Mouse (Mus musculus) kidney, adult 2 months (tissue): ENCODE measurements at regions not wholly inside any gene's neighbourhood (a gene's known extent, or its start where the extent isn't known, plus 50 kb on each side); places are given as distances from the start of the nearest gene placed in this dataset.

Experiments
- DNase-seq: peaks from one replicate; pipeline ENCODE4 v3.0.0; 2021
- H3K27ac ChIP-seq: fragments of 200-500 bp; 2 replicates; pipeline ENCODE4 v1.5.1; 2012; ENCODE audit warnings: low read depth, low read length, control low read depth, inconsistent platforms; ENCODE audit not compliant: insufficient read depth
- H3K27me3 ChIP-seq: fragments of 200-500 bp; replicated peaks from 2 replicates; pipeline ENCODE4 v1.6.1; 2012; ENCODE audit warnings: mild to moderate bottlenecking, moderate library complexity, low read length, inconsistent platforms; ENCODE audit not compliant: control insufficient read depth, insufficient read depth
- H3K36me3 ChIP-seq: fragments of 200-500 bp; 2 replicates; pipeline ENCODE4 v1.6.1; 2012; ENCODE audit warnings: mild to moderate bottlenecking, moderate library complexity, low read length, inconsistent platforms; ENCODE audit not compliant: control insufficient read depth, insufficient read depth
- H3K4me1 ChIP-seq: fragments of 200-500 bp; 2 replicates; pipeline ENCODE4 v1.6.1; 2011; ENCODE audit warnings: low read length; ENCODE audit not compliant: control insufficient read depth, insufficient read depth
- H3K4me3 ChIP-seq: fragments of 200-500 bp; 2 replicates; pipeline ENCODE4 v1.5.1; 2011; ENCODE audit warnings: mild to moderate bottlenecking, low read depth, low read length, control low read depth; ENCODE audit not compliant: insufficient read depth
- CTCF ChIP-seq: fragments of 200-500 bp; conservative IDR thresholded peaks from 2 replicates; pipeline ENCODE4 v1.5.1; 2011; ENCODE audit warnings: low read depth, mild to moderate bottlenecking, control low read depth, low read length, moderate library complexity, mixed read lengths; ENCODE audit not compliant: insufficient read depth, insufficient read length
- POLR2A ChIP-seq: fragments of 200-500 bp; IDR thresholded peaks from one replicate; pipeline ENCODE4 v1.6.1; 2011; ENCODE audit warnings: low read depth, low read length, control low read depth
- WGBS: fragments of 180-500 bp; shearing (Covaris S2); methylation state at CpG from one replicate; pipeline ENCODE4 v1.1.7; 2018; 5-methylcytosine and 5-hydroxymethylcytosine counted together

DNA sequence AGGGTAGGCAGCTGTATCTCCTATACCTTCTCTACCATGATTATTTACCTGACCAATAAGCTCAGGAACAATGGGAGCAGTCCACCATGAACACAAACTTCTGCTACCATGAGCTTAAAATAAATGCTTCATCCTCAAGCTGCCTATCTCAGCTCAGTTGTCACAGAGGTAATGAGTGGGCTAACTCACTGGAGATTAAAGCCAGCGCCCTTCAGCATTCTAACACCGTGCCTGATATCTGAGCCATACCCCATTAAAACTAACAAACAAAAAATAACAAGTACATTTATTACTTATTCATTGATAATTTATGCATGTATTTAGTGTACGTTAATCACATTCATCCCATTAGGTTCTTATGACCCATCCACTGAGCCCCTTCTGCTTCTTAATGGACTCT is 128.6 kb downstream of the Klf5 start:
- Histone ChIP-seq H3K4me1 (no peaks in the 10 kb centered on the region), H3K27ac (no peak overlapping the region), H3K27me3 (no peaks in the 10 kb centered on the region), H3K36me3 (no peaks in the 10 kb centered on the region), H3K4me3 (no peak overlapping the region)
- no peak for DNase-seq
- TF ChIP-seq POLR2A (no peak), CTCF (no peak)
- 87% methylated on average over 3 of the region's 3 CpGs for WGBS

DNA sequence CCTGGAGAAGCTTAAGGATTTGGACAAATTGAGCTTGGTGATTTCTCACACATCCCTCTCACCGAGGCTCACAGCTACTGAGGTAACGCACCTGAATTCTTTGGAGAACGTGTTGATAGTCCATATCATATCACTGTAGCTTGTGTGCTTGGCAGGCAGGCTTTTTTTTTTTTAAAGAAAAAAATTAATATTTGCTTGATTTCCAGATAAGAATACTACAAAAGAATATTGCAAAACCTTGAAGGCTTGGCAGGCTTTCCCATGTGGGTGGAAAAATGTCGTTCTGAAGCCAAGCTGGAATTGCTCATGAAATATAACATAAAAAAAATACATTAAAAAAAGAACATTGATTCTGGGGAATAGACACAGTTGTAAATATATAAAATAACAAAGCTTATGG is 131.8 kb downstream of the Klf5 start:
- H3K27me3 ChIP-seq = no peaks in the 10 kb centered on the region
- H3K4me3 ChIP-seq = no peak overlapping the region
- no peaks in the 10 kb centered on the region for H3K36me3 ChIP-seq
- no peak for DNase-seq
- no peak overlapping the region for H3K27ac ChIP-seq
- 83% methylated on average over 4 of the region's 4 CpGs for WGBS
- H3K4me1 ChIP-seq = peaks cover 6% of the 10 kb centered on the region; the same call in 1 of the 2 replicates
- TF ChIP-seq CTCF (no peak), POLR2A (no peak)

DNA sequence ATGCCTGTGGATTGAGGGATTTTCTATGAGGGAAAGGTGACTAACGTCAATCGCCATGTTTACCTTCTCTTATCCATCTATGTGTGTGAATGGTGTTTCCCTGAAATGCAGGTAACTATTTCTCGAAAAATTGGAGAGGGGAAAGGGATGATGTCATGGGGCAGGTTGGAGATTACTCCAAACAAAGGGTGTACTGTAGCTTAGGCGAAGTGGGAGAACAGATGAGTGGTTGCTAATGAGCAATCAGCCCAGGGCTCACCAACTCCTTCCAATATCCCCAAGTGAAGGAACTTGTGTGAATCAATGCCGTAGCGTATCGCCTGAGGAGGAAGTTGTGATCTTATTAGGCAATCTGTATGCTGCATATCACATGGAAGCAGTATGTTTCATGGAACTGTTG is 133.2 kb downstream of the Klf5 start:
- Histone ChIP-seq H3K27me3 (no peaks in the 10 kb centered on the region), H3K4me1 (peaks cover 9% of the 10 kb centered on the region; the same call in 1 of the 2 replicates), H3K4me3 (no peak overlapping the region), H3K36me3 (no peaks in the 10 kb centered on the region), H3K27ac (no peak overlapping the region)
- 94% methylated on average over 7 of the region's 7 CpGs for WGBS
- TF ChIP-seq CTCF (no peak), POLR2A (no peak)
- DNase-seq = no peak

DNA sequence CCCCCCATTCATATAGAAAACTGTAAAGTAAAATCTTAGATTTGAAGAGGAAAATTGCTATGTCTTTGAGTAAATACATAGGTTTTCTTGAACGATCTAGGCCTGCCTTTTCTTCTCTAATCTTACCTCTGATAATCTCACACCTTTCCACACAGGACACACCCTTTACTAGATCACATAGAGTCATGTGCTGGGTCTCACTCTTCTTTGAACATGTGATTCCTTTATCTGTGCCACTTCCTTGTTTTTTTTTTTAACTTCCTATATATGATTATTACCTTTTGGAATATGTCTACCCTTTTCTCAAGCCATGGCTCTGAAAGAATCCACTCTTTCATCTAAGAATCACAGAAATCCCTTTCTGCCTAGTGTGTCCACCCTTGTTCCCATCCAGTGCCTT is 136.2 kb downstream of the Klf5 start:
- 97% methylated on average over 1 of the region's 1 CpGs for WGBS
- H3K4me3 ChIP-seq = no peak overlapping the region
- H3K27me3 ChIP-seq = no peaks in the 10 kb centered on the region
- peaks cover 9% of the 10 kb centered on the region; the same call in 1 of the 2 replicates for H3K4me1 ChIP-seq
- no peaks in the 10 kb centered on the region for H3K36me3 ChIP-seq
- H3K27ac ChIP-seq = no peak overlapping the region
- TF ChIP-seq CTCF (no peak), POLR2A (no peak)
- DNase-seq = no peak

DNA sequence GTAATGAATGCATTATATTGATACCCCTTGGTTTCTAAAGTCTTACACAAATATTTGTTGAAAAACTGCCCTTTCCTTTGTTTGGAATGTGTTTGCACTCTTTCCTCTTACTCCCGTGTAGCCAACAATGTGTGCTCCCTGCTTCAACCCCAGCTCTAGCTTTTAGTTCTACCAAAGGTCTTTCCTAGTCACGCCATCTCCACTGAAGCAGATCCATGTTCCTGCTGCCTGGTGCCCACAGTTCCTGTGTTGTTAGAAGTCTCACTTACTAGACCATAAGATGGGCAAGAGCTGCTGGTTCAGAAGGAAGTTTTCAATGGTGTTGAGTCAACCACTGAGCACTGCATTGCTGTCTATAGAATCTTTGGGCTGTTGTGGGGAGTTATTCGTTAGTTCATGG is 137.0 kb downstream of the Klf5 start:
- peaks cover 9% of the 10 kb centered on the region; the same call in 1 of the 2 replicates for H3K4me1 ChIP-seq
- H3K4me3 ChIP-seq = no peak overlapping the region
- H3K36me3 ChIP-seq = no peaks in the 10 kb centered on the region
- TF ChIP-seq POLR2A (no peak), CTCF (no peak)
- 44% methylated on average over 3 of the region's 3 CpGs for WGBS
- no peaks in the 10 kb centered on the region for H3K27me3 ChIP-seq
- DNase-seq = peak; percentile 66
- no peak overlapping the region; the same call in 1 of the 2 replicates for H3K27ac ChIP-seq

DNA sequence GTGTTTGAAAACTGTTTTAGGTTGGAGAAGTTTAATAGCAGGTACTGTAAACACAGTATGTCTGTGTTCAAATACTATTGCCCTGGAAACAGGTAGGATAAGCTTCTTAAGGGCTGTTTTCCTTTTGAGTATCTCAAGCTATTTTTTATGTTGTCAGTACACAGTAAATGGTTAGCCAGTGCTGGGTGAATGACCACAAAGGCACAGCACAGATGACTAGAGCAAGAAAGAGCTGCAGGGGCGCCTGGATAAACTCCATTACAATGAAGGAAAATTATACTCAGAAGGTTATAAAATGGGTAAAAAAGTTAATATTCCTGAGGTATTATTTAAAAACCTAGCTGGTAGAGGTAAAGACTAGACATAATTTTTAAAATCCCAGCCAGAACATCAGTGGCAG is 137.6 kb downstream of the Klf5 start:
- 62% methylated on average over 1 of the region's 1 CpGs for WGBS
- peak; percentile 76 for DNase-seq
- no peak overlapping the region for H3K27ac ChIP-seq
- no peak overlapping the region for H3K4me3 ChIP-seq
- TF ChIP-seq CTCF = no peak
- no peak for TF ChIP-seq POLR2A
- peaks cover 9% of the 10 kb centered on the region; the same call in 1 of the 2 replicates for H3K4me1 ChIP-seq
- H3K27me3 ChIP-seq = no peaks in the 10 kb centered on the region
- no peaks in the 10 kb centered on the region for H3K36me3 ChIP-seq

DNA sequence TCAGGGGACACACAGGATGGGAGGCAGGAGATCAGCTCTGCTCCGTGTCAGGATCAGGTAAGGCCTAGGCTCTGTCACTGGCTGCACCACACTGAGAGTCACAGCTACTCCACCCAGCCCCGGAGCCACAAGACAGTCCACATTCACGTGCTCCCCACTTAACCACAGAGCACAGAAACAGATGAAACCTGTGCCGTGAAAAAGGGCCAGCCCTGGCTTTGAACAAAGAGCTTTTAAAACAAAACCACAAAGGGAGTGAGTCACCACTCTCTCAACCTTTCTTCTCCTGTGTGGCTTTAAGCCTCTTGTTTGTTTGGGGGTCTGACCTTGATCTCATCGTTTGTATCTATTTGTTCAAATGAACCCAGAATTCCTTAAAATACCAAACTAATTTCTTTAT is 150.6 kb downstream of the Klf5 start:
- Histone ChIP-seq H3K27ac (no peak overlapping the region), H3K36me3 (no peaks in the 10 kb centered on the region), H3K4me3 (no peak overlapping the region), H3K4me1 (no peaks in the 10 kb centered on the region), H3K27me3 (no peaks in the 10 kb centered on the region)
- TF ChIP-seq CTCF (no peak), POLR2A (no peak)
- WGBS = 77% methylated on average over 5 of the region's 5 CpGs
- DNase-seq = no peak
